Mouse (Mus musculus): ENCODE results near the gene Timeless. TPM values are rescaled to one million over a fixed set of nuclear protein-coding genes. Genes with fewer than 3 reads are reported as not detected.

Timeless gene
- polyA plus RNA-seq, 1 experiment from 2014 or later = 89.7 TPM

DNA sequence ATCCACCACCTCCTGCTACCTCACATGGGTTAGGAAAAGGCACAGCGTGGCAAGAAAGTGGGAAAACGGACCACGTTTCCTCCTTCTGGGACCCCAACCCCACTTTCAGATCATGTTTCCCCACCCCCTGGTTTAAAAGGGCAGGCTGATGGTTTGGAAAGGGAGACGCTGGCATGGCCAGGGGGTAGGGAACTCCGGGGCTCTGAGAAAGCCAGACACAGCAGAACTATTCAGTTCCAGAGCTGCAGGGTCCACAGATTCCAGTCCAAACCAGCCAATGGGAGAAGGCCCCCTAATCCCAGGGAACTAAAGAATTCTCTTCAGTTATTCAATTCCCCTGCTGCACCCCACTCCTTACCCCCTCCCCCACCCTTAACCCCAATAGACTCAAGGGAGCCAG lies 6.8 kb upstream of the Timeless start:
- ATAC-seq (replicated peaks; ENCODE audit: low FRiP score) (0 out of 2 replicates have a peak, but pooled peaks have one; percentile 15), DNase-seq (ENCODE audit: low spot score) (no peak)
- Histone ChIP-seq H3K36me3 (ENCODE audit: control insufficient read depth, insufficient read depth, low read length) (no peaks in the 10 kb centered on the region), H3K9ac (ENCODE audit: low read length) (no peak overlapping the region; the same call in 1 of the 2 replicates), H3K4me1 (replicated peaks; ENCODE audit: control insufficient read depth, insufficient read depth, low read length) (peaks cover 2% of the 10 kb centered on the region; the same call in 1 of the 2 replicates), H3K4me3 (ENCODE audit: low read depth, low read length) (no peak overlapping the region), H3K27ac (ENCODE audit: low read depth, low read length) (no peak overlapping the region), H3K4me2 (ENCODE audit: low read depth, low read length, severe bottlenecking) (no peak overlapping the region), H3K27me3 (ENCODE audit: control insufficient read depth, insufficient read depth, low read length) (no peaks in the 10 kb centered on the region), H3K9me3 (ENCODE audit: control insufficient read depth, low read length) (no peaks in the 10 kb centered on the region)
- WGBS = 29% methylated on average over 5 of the region's 5 CpGs

DNA sequence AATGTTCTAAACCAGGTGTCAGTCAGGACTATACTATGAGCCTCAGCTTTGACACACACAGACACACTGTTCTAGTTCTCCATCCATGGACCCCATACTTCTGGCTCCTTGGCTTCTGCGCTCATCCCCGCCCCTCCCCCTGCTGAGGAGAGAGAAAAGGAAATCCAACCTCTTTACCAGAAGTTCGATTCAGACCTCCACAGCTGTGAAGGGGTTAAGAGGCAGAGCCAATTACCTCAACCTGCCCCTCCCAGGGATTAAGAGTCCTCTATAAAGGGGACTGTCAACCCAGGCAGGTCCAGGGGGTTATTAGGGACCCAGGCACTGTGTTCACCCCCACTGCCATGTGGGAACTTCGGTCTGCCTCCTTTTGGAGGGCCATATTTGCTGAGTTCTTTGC lies 6.3 kb upstream of the Timeless start, which contains the start of gene Mip:
Gene Mip (plus strand): TSS at position 301 of the 400 bp plus-strand sequence.
- H3K9me3 ChIP-seq (ENCODE audit: control insufficient read depth, low read length) = no peaks in the 10 kb centered on the region
- H3K9ac ChIP-seq (ENCODE audit: low read length) = no peak within 1 kb of the TSS; the same call in 1 of the 2 replicates
- no peaks in the 10 kb centered on the region for H3K27me3 ChIP-seq (ENCODE audit: control insufficient read depth, insufficient read depth, low read length)
- 28% methylated on average over 4 of the region's 4 CpGs for WGBS
- no peak within 1 kb of the TSS for H3K4me2 ChIP-seq (ENCODE audit: low read depth, low read length, severe bottlenecking)
- 0 out of 2 replicates have a peak, but pooled peaks have one; percentile 49 for ATAC-seq (replicated peaks; ENCODE audit: low FRiP score)
- H3K36me3 ChIP-seq (ENCODE audit: control insufficient read depth, insufficient read depth, low read length) = no peaks in the 10 kb centered on the region
- no peak for DNase-seq (ENCODE audit: low spot score)
- no peak within 1 kb of the TSS for H3K4me3 ChIP-seq (ENCODE audit: low read depth, low read length)
- peaks cover 2% of the 10 kb centered on the region; the same call in 1 of the 2 replicates for H3K4me1 ChIP-seq (replicated peaks; ENCODE audit: control insufficient read depth, insufficient read depth, low read length)
- H3K27ac ChIP-seq (ENCODE audit: low read depth, low read length) = no peak within 1 kb of the TSS

DNA sequence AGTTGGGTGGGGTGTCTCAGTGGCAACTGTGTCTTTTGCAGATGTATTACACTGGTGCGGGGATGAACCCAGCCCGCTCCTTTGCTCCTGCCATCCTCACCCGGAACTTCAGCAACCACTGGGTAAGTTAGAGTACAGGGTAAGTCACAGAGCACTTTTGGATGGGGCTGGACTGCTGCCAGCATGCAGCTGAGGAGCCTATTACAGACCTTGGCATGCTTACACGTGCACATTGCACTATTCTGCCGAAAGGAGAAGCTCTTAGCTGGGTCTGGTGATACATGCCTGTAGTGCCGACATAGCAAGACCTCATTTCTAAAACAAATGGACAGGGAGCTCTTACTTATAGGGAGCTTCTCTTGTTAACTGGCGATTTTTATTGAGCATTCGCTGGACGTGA lies 4.3 kb upstream of the Timeless start:
- H3K9ac ChIP-seq (ENCODE audit: low read length) = no peak overlapping the region
- DNase-seq (ENCODE audit: low spot score) (no peak), ATAC-seq (replicated peaks; ENCODE audit: low FRiP score) (no peak)
- H3K4me3 ChIP-seq (ENCODE audit: low read depth, low read length) = no peak overlapping the region
- peaks cover 6% of the 10 kb centered on the region; the same call in 1 of the 2 replicates for H3K4me1 ChIP-seq (replicated peaks; ENCODE audit: control insufficient read depth, insufficient read depth, low read length)
- no peaks in the 10 kb centered on the region for H3K36me3 ChIP-seq (ENCODE audit: control insufficient read depth, insufficient read depth, low read length)
- no peaks in the 10 kb centered on the region for H3K27me3 ChIP-seq (ENCODE audit: control insufficient read depth, insufficient read depth, low read length)
- H3K4me2 ChIP-seq (ENCODE audit: low read depth, low read length, severe bottlenecking) = no peak overlapping the region
- no peak overlapping the region for H3K27ac ChIP-seq (ENCODE audit: low read depth, low read length)
- no peaks in the 10 kb centered on the region for H3K9me3 ChIP-seq (ENCODE audit: control insufficient read depth, low read length)
- 86% methylated on average over 9 of the region's 9 CpGs for WGBS

DNA sequence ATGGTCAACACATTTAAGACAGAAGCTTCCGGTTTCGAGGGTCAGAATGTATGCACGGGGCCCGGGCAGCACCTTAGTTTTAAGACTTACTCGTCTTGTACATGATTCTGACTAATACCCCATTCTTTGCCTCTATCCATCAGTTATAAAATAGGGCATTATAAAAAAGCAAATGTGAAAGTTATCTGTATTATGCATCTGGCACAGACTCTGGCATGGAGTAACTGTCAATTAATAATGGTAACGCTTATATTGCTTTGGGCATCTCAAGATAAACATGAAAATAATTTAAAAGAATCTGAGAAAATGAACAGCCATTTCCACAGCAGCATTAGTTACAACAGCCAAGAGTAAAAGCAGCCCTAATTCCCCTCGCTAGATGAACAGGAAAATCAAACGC lies 3.9 kb upstream of the Timeless start:
- 96% methylated on average over 8 of the region's 8 CpGs for WGBS
- H3K36me3 ChIP-seq (ENCODE audit: control insufficient read depth, insufficient read depth, low read length) = no peaks in the 10 kb centered on the region
- H3K9ac ChIP-seq (ENCODE audit: low read length) = no peak overlapping the region
- ATAC-seq (replicated peaks; ENCODE audit: low FRiP score) (no peak), DNase-seq (ENCODE audit: low spot score) (no peak)
- peaks cover 9% of the 10 kb centered on the region for H3K4me1 ChIP-seq (replicated peaks; ENCODE audit: control insufficient read depth, insufficient read depth, low read length)
- no peaks in the 10 kb centered on the region for H3K9me3 ChIP-seq (ENCODE audit: control insufficient read depth, low read length)
- no peak overlapping the region for H3K4me2 ChIP-seq (ENCODE audit: low read depth, low read length, severe bottlenecking)
- H3K4me3 ChIP-seq (ENCODE audit: low read depth, low read length) = no peak overlapping the region
- no peaks in the 10 kb centered on the region for H3K27me3 ChIP-seq (ENCODE audit: control insufficient read depth, insufficient read depth, low read length)
- H3K27ac ChIP-seq (ENCODE audit: low read depth, low read length) = no peak overlapping the region

DNA sequence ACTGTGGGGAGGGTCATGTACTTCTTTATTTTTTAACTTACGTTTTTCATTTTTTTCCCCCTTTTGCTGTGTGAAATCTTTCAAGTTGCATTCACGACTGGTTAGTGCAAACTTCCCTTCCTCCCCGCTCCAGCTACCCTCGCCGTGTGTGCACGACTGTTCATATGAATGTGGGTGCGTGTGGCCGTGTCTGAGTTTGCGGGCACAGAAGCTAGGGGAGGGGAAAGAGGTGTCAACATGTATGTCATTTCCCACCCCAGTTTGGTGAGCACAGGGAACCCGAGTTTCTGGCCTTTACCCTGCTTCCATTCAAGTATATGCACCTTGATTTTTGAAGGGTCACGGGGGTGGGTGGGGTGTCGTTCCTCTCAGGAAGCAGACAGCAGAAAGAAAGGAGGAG lies 1.3 kb upstream of the Timeless start:
- Histone ChIP-seq H3K27ac (ENCODE audit: low read depth, low read length) (no peak overlapping the region), H3K9ac (ENCODE audit: low read length) (peak overlapping the region; percentile 91; the same call in 1 of the 2 replicates)

DNA sequence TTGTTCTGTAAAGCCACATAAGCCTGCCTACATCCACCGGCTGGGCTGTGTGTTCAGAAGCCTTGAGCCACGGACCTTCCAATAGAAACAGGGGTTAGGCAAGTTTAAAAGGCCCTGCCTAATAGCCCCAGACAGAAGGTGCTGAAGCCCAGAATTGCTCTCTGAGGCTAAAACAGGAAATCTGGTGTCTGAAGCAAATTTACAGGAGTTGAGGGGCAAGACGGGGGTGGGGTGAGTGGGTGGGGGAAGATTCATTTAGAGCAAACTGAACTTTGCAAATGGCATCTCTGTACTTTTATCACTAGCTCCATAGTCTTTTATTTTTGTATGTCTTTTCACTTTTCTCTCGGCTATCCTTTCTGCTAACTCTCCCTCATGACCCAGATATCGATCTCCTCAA lies 719 bp upstream of the Timeless start:
- Histone ChIP-seq H3K9me3 (ENCODE audit: control insufficient read depth, low read length) (no peaks in the 10 kb centered on the region), H3K4me1 (replicated peaks; ENCODE audit: control insufficient read depth, insufficient read depth, low read length) (peaks cover 10% of the 10 kb centered on the region), H3K27ac (ENCODE audit: low read depth, low read length) (peak overlapping the region; percentile 96; the same call in 1 of the 2 replicates), H3K4me3 (ENCODE audit: low read depth, low read length) (peak overlapping the region; percentile 70), H3K36me3 (ENCODE audit: control insufficient read depth, insufficient read depth, low read length) (no peaks in the 10 kb centered on the region), H3K4me2 (ENCODE audit: low read depth, low read length, severe bottlenecking) (peak overlapping the region; percentile 79), H3K9ac (ENCODE audit: low read length) (peak overlapping the region; percentile 91), H3K27me3 (ENCODE audit: control insufficient read depth, insufficient read depth, low read length) (no peaks in the 10 kb centered on the region)
- WGBS = 22% methylated on average over 5 of the region's 5 CpGs
- no peak for DNase-seq (ENCODE audit: low spot score)
- ATAC-seq (replicated peaks; ENCODE audit: low FRiP score) = no peak

More for the DNA sequence above, 1.3 kb upstream of the Timeless start:
- Histone ChIP-seq H3K9me3 (ENCODE audit: control insufficient read depth, low read length) (no peaks in the 10 kb centered on the region), H3K27me3 (ENCODE audit: control insufficient read depth, insufficient read depth, low read length) (no peaks in the 10 kb centered on the region), H3K36me3 (ENCODE audit: control insufficient read depth, insufficient read depth, low read length) (no peaks in the 10 kb centered on the region), H3K4me2 (ENCODE audit: low read depth, low read length, severe bottlenecking) (no peak overlapping the region), H3K4me3 (ENCODE audit: low read depth, low read length) (no peak overlapping the region), H3K4me1 (replicated peaks; ENCODE audit: control insufficient read depth, insufficient read depth, low read length) (peaks cover 12% of the 10 kb centered on the region)
- 82% methylated on average over 12 of the region's 12 CpGs for WGBS
- ATAC-seq (replicated peaks; ENCODE audit: low FRiP score) (no peak), DNase-seq (ENCODE audit: low spot score) (no peak)

DNA sequence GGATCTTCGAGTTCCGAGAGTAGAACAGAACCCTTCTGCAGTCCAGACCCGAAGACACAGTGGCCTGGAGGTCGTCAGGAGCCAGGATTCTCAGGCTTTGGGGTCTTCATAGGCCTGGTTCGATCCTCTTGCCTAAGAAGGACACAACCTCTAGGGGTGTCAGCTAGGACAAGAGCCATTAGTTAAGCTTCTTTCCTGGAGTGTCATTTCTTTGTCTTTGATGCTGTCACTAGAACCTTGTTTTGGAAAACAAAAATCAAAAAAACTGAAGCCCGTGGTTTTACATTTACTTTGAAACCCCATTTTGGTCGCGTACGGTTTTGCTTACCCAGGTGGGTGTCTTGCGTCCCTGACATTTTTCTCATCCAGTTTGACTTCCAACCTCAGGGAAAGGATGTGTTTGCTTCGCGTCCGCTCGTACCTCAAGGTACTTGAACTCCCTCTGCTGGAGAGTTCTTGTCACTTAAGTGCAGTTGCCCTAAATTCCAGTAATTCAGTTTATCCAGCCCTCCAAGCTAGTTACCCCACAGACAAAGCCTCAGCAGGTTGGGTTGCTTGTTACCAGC lies 638 bp downstream of the Timeless start:
- Histone ChIP-seq H3K4me2 (ENCODE audit: low read depth, low read length, severe bottlenecking) (peak overlapping the region; percentile 79), H3K27me3 (ENCODE audit: control insufficient read depth, insufficient read depth, low read length) (no peaks in the 10 kb centered on the region), H3K4me1 (replicated peaks; ENCODE audit: control insufficient read depth, insufficient read depth, low read length) (peaks cover 10% of the 10 kb centered on the region), H3K9me3 (ENCODE audit: control insufficient read depth, low read length) (no peaks in the 10 kb centered on the region), H3K27ac (ENCODE audit: low read depth, low read length) (peak overlapping the region; percentile 96), H3K4me3 (ENCODE audit: low read depth, low read length) (peak overlapping the region; percentile 70), H3K36me3 (ENCODE audit: control insufficient read depth, insufficient read depth, low read length) (no peaks in the 10 kb centered on the region), H3K9ac (ENCODE audit: low read length) (peak overlapping the region; percentile 91)
- DNase-seq (ENCODE audit: low spot score) = peak; percentile 60
- ATAC-seq (replicated peaks; ENCODE audit: low FRiP score) = peak; percentile 24
- WGBS = under 1% methylated on average over 14 of the region's 14 CpGs

DNA sequence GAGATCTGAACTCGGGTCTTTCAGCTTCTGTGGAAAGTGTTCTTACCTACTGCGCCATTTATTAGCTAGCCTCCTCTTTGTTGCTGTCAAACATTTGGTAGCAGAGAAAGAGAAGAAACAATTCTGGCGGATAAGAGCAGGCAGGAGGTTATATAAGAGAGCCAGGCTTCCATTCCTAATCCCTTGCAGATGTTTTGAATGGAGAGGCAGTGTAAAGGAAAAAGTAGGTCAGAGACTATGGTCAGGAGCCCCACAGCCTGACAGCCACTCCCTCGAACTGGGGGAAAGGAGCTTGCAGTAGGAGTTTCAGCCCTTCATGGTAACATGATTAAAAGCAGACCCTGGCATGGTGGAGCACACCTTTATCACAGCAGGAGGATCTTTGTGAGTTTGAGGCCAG lies 4.5 kb downstream of the Timeless start:
- DNase-seq (ENCODE audit: low spot score) = no peak
- Histone ChIP-seq H3K4me2 (ENCODE audit: low read depth, low read length, severe bottlenecking) (no peak overlapping the region), H3K4me1 (replicated peaks; ENCODE audit: control insufficient read depth, insufficient read depth, low read length) (peaks cover 8% of the 10 kb centered on the region), H3K9ac (ENCODE audit: low read length) (peak overlapping the region; percentile 4; the same call in 1 of the 2 replicates), H3K4me3 (ENCODE audit: low read depth, low read length) (no peak overlapping the region), H3K36me3 (ENCODE audit: control insufficient read depth, insufficient read depth, low read length) (peaks cover 5% of the 10 kb centered on the region), H3K27ac (ENCODE audit: low read depth, low read length) (no peak overlapping the region), H3K27me3 (ENCODE audit: control insufficient read depth, insufficient read depth, low read length) (no peaks in the 10 kb centered on the region), H3K9me3 (ENCODE audit: control insufficient read depth, low read length) (no peaks in the 10 kb centered on the region)
- WGBS = 51% methylated on average over 4 of the region's 4 CpGs
- ATAC-seq (replicated peaks; ENCODE audit: low FRiP score) = no peak
